Mouse (Mus musculus): ENCODE data around the gene Narf. TPM values are rescaled to one million over a fixed set of nuclear protein-coding genes. Genes with fewer than 3 reads are reported as not detected.

Narf gene
- polyA plus RNA-seq, 1 experiment from 2014 or later: 58.0 TPM

DNA sequence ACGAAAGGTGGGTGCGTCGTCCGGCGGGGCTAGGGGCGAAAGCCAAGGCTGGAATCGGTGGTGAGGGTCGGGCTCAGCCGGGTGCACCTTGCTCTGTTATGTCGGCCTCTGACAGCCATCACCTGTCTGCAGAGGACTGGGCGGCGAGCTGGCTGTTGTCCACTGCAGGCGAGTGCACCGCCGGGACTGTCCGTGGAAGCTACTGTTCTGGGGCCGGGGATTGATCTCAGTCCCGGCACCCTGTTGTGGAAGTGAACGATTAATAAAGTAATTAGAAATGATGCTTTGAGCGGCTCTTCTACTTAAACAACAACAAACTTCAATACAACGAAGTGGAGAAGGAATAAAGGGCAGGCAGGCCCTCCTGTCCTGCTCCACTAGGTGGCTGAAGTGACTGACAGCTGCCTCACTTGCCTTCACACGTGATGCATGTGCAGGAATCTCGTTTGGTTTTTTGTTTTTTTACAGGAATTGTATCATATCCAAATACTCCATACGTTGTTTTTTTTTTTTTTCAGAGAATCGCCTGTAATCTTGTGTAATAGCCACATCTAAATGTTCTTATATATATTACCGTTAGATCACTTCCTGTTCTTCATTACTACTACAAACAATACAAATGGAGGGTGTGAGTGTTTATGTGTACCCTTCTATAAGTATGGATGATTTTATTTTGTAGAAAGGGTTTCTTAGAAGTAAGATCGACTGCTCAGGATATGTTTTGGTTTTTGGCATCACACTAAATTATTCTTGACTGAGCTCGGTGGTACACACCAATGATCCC lies 484 bp downstream of the Narf start:
- Histone ChIP-seq H3K9ac (ENCODE audit: low read length) (peak overlapping the region; percentile 84), H3K36me3 (ENCODE audit: control insufficient read depth, insufficient read depth, low read length) (peaks cover 39% of the 10 kb centered on the region), H3K4me3 (ENCODE audit: control insufficient read depth in 1 of 2, insufficient read depth in 1 of 2, low read depth in 1 of 2, low read length in 2 of 2) (peak overlapping the region; percentile 82 to 95), H3K27me3 (ENCODE audit: control insufficient read depth, insufficient read depth, low read length) (no peaks in the 10 kb centered on the region), H3K27ac (replicated peaks in 1 of 2; ENCODE audit: control insufficient read depth in 1 of 2, insufficient read depth in 1 of 2, low read depth in 2 of 2, low read length in 2 of 2) (peak overlapping the region; percentile 96 to 97), H3K4me1 (ENCODE audit: control insufficient read depth in 2 of 2, insufficient read depth in 2 of 2, low read length in 2 of 2) (peaks cover 8 to 31% of the 10 kb centered on the region in 2 experiments), H3K4me2 (ENCODE audit: low read length) (peak overlapping the region; percentile 70), H3K9me3 (ENCODE audit: control insufficient read depth, low read length) (no peaks in the 10 kb centered on the region)
- no peak; the same call in 1 of the 2 replicates for ATAC-seq (ENCODE audit: insufficient number of reproducible peaks, insufficient read depth, low FRiP score, low read depth)
- 4% methylated on average over 28 of the region's 28 CpGs for WGBS

DNA sequence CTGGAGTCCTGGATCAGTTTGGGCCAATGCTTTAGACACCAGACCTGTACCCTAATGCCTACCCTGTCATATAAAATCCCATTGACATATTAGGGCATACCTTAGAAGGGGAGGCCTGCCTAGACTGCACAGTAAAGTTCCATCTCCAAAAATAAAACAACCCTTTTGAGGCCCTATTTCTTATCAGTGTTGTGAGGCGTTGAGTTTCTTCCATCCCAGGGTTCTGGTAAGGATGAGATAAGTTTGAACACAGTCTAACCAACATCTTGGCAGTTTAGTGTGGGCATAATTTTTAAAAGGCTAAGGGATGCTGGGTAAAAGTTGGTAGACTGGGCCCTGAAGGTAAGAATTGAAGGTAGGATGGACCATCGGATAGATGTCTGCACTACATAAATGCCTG lies 2.6 kb downstream of the Narf start:
- H3K27ac ChIP-seq (replicated peaks in 1 of 2; ENCODE audit: control insufficient read depth in 1 of 2, insufficient read depth in 1 of 2, low read depth in 2 of 2, low read length in 2 of 2): no peak overlapping the region; a peak in 1 of 4 replicates
- ATAC-seq (ENCODE audit: insufficient number of reproducible peaks, insufficient read depth, low FRiP score, low read depth): no peak
- no peak overlapping the region for H3K9ac ChIP-seq (ENCODE audit: low read length)
- no peaks in the 10 kb centered on the region for H3K27me3 ChIP-seq (ENCODE audit: control insufficient read depth, insufficient read depth, low read length)
- H3K4me2 ChIP-seq (ENCODE audit: low read length): peak overlapping the region; percentile 70
- H3K4me3 ChIP-seq (ENCODE audit: control insufficient read depth in 1 of 2, insufficient read depth in 1 of 2, low read depth in 1 of 2, low read length in 2 of 2): no peak overlapping the region
- H3K9me3 ChIP-seq (ENCODE audit: control insufficient read depth, low read length): no peaks in the 10 kb centered on the region
- H3K36me3 ChIP-seq (ENCODE audit: control insufficient read depth, insufficient read depth, low read length): peaks cover 60% of the 10 kb centered on the region
- peaks cover 4 to 25% of the 10 kb centered on the region in 2 experiments; a peak in 3 of 4 replicates for H3K4me1 ChIP-seq (ENCODE audit: control insufficient read depth in 2 of 2, insufficient read depth in 2 of 2, low read length in 2 of 2)
- WGBS: 58% methylated on average over 2 of the region's 2 CpGs

GRCm38 (mm10) chr11:121250196-121250595 lies 13.1 kb downstream of the Narf start:
- Histone ChIP-seq H3K4me2 (ENCODE audit: low read length) (no peak overlapping the region), H3K9ac (ENCODE audit: low read length) (no peak overlapping the region), H3K27ac (replicated peaks in 1 of 2; ENCODE audit: control insufficient read depth in 1 of 2, insufficient read depth in 1 of 2, low read depth in 2 of 2, low read length in 2 of 2) (no peak overlapping the region), H3K36me3 (ENCODE audit: control insufficient read depth, insufficient read depth, low read length) (peaks cover 99% of the 10 kb centered on the region), H3K4me3 (ENCODE audit: control insufficient read depth in 1 of 2, insufficient read depth in 1 of 2, low read depth in 1 of 2, low read length in 2 of 2) (no peak overlapping the region), H3K4me1 (ENCODE audit: control insufficient read depth in 2 of 2, insufficient read depth in 2 of 2, low read length in 2 of 2) (no peaks in the 10 kb centered on the region), H3K9me3 (ENCODE audit: control insufficient read depth, low read length) (no peaks in the 10 kb centered on the region), H3K27me3 (ENCODE audit: control insufficient read depth, insufficient read depth, low read length) (no peaks in the 10 kb centered on the region)
- ATAC-seq (ENCODE audit: insufficient number of reproducible peaks, insufficient read depth, low FRiP score, low read depth): no peak
- 75% methylated on average over 8 of the region's 8 CpGs for WGBS

GRCm38 (mm10) chr11:121259160-121260100 lies 22.4 kb downstream of the Narf start, which contains the start of gene Foxk2:
Gene Foxk2 (plus strand): TSS chr11:121259990.
- WGBS: under 1% methylated on average over 78 of the region's 91 CpGs
- H3K9ac ChIP-seq (ENCODE audit: low read length): peak within 1 kb of the TSS; percentile 97
- peak within 1 kb of the TSS; percentile 81 to 92 for H3K27ac ChIP-seq (replicated peaks in 1 of 2; ENCODE audit: control insufficient read depth in 1 of 2, insufficient read depth in 1 of 2, low read depth in 2 of 2, low read length in 2 of 2)
- H3K27me3 ChIP-seq (ENCODE audit: control insufficient read depth, insufficient read depth, low read length): no peaks in the 10 kb centered on the region
- no peaks in the 10 kb centered on the region for H3K9me3 ChIP-seq (ENCODE audit: control insufficient read depth, low read length)
- peaks cover 5 to 13% of the 10 kb centered on the region in 2 experiments for H3K4me1 ChIP-seq (ENCODE audit: control insufficient read depth in 2 of 2, insufficient read depth in 2 of 2, low read length in 2 of 2)
- peaks cover 55% of the 10 kb centered on the region for H3K36me3 ChIP-seq (ENCODE audit: control insufficient read depth, insufficient read depth, low read length)
- H3K4me3 ChIP-seq (ENCODE audit: control insufficient read depth in 1 of 2, insufficient read depth in 1 of 2, low read depth in 1 of 2, low read length in 2 of 2): peak within 1 kb of the TSS; percentile 75 to 96
- H3K4me2 ChIP-seq (ENCODE audit: low read length): peak within 1 kb of the TSS; percentile 88
- peak; percentile 97 for ATAC-seq (ENCODE audit: insufficient number of reproducible peaks, insufficient read depth, low FRiP score, low read depth)

- whole genome bisulfite sequencing: under 1% methylated on average over 44 of the region's 60 CpGs
- Histone ChIP-seq H3K27ac (replicated peaks in 1 of 2; ENCODE audit: control insufficient read depth in 1 of 2, insufficient read depth in 1 of 2, low read depth in 2 of 2, low read length in 2 of 2) (peak overlapping the region; percentile 16 to 92; a peak in 2 of 4 replicates), H3K9ac (ENCODE audit: low read length) (peak overlapping the region; percentile 97), H3K4me3 (ENCODE audit: control insufficient read depth in 1 of 2, insufficient read depth in 1 of 2, low read depth in 1 of 2, low read length in 2 of 2) (peak overlapping the region; percentile 64 to 96), H3K36me3 (ENCODE audit: control insufficient read depth, insufficient read depth, low read length) (peaks cover 53% of the 10 kb centered on the region), H3K4me2 (ENCODE audit: low read length) (peak overlapping the region; percentile 88), H3K9me3 (ENCODE audit: control insufficient read depth, low read length) (no peaks in the 10 kb centered on the region), H3K27me3 (ENCODE audit: control insufficient read depth, insufficient read depth, low read length) (no peaks in the 10 kb centered on the region), H3K4me1 (ENCODE audit: control insufficient read depth in 2 of 2, insufficient read depth in 2 of 2, low read length in 2 of 2) (peaks cover 5 to 13% of the 10 kb centered on the region in 2 experiments)
- ATAC-seq (ENCODE audit: insufficient number of reproducible peaks, insufficient read depth, low FRiP score, low read depth): peak; percentile 18; the same call in 1 of the 2 replicates
Measured at GRCm38 (mm10) chr11:121260211-121260906, 23.3 kb downstream of the Narf start.

DNA sequence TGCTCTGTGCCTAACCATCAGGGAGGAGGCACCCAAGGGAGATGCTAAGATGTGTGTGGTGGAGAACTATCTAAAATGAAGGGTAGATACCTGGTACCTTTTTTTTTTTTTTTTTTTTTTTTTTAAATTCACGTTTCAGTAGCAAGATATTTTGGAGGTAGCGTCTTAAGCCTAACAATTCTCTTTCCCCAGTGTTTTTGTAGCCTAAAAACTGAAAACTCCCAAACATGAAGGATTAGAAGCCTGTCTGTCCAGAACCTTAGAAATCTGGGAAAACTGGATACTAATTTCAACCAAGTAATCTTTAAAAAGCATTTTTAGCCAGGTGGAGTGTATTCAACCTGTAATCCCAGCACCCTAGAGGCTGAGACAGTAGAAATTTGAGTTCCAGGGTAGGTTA lies 24.0 kb downstream of the Narf start:
- H3K9me3 ChIP-seq (ENCODE audit: control insufficient read depth, low read length): no peaks in the 10 kb centered on the region
- H3K4me3 ChIP-seq (ENCODE audit: control insufficient read depth in 1 of 2, insufficient read depth in 1 of 2, low read depth in 1 of 2, low read length in 2 of 2): peak overlapping the region; percentile 64 to 96
- H3K27me3 ChIP-seq (ENCODE audit: control insufficient read depth, insufficient read depth, low read length): no peaks in the 10 kb centered on the region
- peaks cover 46% of the 10 kb centered on the region for H3K36me3 ChIP-seq (ENCODE audit: control insufficient read depth, insufficient read depth, low read length)
- WGBS: 48% methylated on average over 2 of the region's 2 CpGs
- peaks cover 5 to 13% of the 10 kb centered on the region in 2 experiments for H3K4me1 ChIP-seq (ENCODE audit: control insufficient read depth in 2 of 2, insufficient read depth in 2 of 2, low read length in 2 of 2)
- no peak overlapping the region for H3K27ac ChIP-seq (replicated peaks in 1 of 2; ENCODE audit: control insufficient read depth in 1 of 2, insufficient read depth in 1 of 2, low read depth in 2 of 2, low read length in 2 of 2)
- peak overlapping the region; percentile 88 for H3K4me2 ChIP-seq (ENCODE audit: low read length)
- ATAC-seq (ENCODE audit: insufficient number of reproducible peaks, insufficient read depth, low FRiP score, low read depth): no peak
- H3K9ac ChIP-seq (ENCODE audit: low read length): peak overlapping the region; percentile 97

DNA sequence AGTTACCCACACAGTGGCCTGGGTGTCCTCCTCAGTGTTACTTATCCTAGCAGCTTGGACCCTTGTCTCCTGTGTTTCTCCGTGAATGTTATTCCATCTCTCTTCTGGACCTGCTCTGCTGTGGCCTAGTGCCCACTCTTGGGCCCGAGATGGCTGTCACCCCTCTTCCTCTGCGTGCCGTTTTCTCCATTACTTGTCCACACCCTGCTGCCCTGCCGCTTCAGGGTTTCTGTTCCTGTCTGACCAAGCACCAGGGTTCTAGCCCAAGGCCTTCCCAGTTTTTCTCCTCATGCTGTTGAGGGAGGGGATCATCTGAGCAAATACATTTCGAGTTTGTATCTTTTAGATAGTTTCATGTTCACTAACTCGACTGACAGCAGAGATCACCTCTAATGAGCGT lies 40.5 kb downstream of the Narf start:
- H3K27ac ChIP-seq (replicated peaks in 1 of 2; ENCODE audit: control insufficient read depth in 1 of 2, insufficient read depth in 1 of 2, low read depth in 2 of 2, low read length in 2 of 2): no peak overlapping the region
- WGBS: 81% methylated on average over 8 of the region's 8 CpGs
- H3K4me3 ChIP-seq (ENCODE audit: control insufficient read depth in 1 of 2, insufficient read depth in 1 of 2, low read depth in 1 of 2, low read length in 2 of 2): no peak overlapping the region
- no peak overlapping the region for H3K9ac ChIP-seq (ENCODE audit: low read length)
- no peak overlapping the region for H3K4me2 ChIP-seq (ENCODE audit: low read length)
- no peak for ATAC-seq (ENCODE audit: insufficient number of reproducible peaks, insufficient read depth, low FRiP score, low read depth)
- H3K9me3 ChIP-seq (ENCODE audit: control insufficient read depth, low read length): no peaks in the 10 kb centered on the region
- no peaks in the 10 kb centered on the region for H3K27me3 ChIP-seq (ENCODE audit: control insufficient read depth, insufficient read depth, low read length)
- peaks cover 9 to 24% of the 10 kb centered on the region in 2 experiments for H3K4me1 ChIP-seq (ENCODE audit: control insufficient read depth in 2 of 2, insufficient read depth in 2 of 2, low read length in 2 of 2)
- H3K36me3 ChIP-seq (ENCODE audit: control insufficient read depth, insufficient read depth, low read length): peaks cover 15% of the 10 kb centered on the region; the same call in 1 of the 2 replicates

Data from heart, embryonic 14.5 days (tissue).